Mouse (Mus musculus) limb, embryonic 14.5 days (tissue): ENCODE data around the gene Klhl36. TPM values are rescaled to one million over a fixed set of nuclear protein-coding genes. Genes with fewer than 3 reads are reported as not detected.

Experiments used
- ATAC-seq: fragments of 200-750 bp; cut with Nextera tagmentation; 2 replicates; pipeline ENCODE4 v1.8.0; 2017; ENCODE audit warnings: low read depth, moderate number of reproducible peaks, moderate TSS enrichment; ENCODE audit not compliant: low FRiP score
- DNase-seq: peaks from one replicate; pipeline ENCODE4 v3.0.0-alpha.2; 2015; ENCODE audit warnings: low spot score
- H3K27ac ChIP-seq: fragments of 300-500 bp; sonication (generic); replicated peaks from 2 replicates; pipeline ENCODE4 v1.5.1; 2014; ENCODE audit warnings: low read depth, mild to moderate bottlenecking, low read length, moderate library complexity, mixed read lengths
- H3K27me3 ChIP-seq: fragments of 300-500 bp; sonication (generic); 2 replicates; pipeline ENCODE4 v1.6.1; 2014; ENCODE audit warnings: low read length, mixed read lengths; ENCODE audit not compliant: control insufficient read depth, insufficient read depth
- H3K36me3 ChIP-seq: fragments of 300-500 bp; sonication (generic); 2 replicates; pipeline ENCODE4 v1.6.1; 2014; ENCODE audit warnings: mild to moderate bottlenecking, low read length, moderate library complexity, mixed read lengths; ENCODE audit not compliant: control insufficient read depth, insufficient read depth
- H3K4me1 ChIP-seq: fragments of 300-500 bp; sonication (generic); 2 replicates; pipeline ENCODE4 v1.6.1; 2014; ENCODE audit warnings: antibody characterized with exemption, low read length, mixed read lengths; ENCODE audit not compliant: control insufficient read depth, insufficient read depth
- H3K4me2 ChIP-seq: fragments of 300-500 bp; sonication (generic); replicated peaks from 2 replicates; pipeline ENCODE4 v1.6.1; 2014; ENCODE audit warnings: low read depth, mild to moderate bottlenecking, low read length, moderate library complexity; ENCODE audit not compliant: severe bottlenecking
- H3K4me3 ChIP-seq: fragments of 300-500 bp; sonication (generic); replicated peaks from 2 replicates; pipeline ENCODE4 v1.5.1; 2014; ENCODE audit warnings: low read length
- H3K9ac ChIP-seq: fragments of 300-500 bp; sonication (generic); 2 replicates; pipeline ENCODE4 v1.6.1; 2014; ENCODE audit warnings: mild to moderate bottlenecking, low read depth, low read length, moderate library complexity; ENCODE audit not compliant: severe bottlenecking
- H3K9me3 ChIP-seq: fragments of 300-500 bp; sonication (generic); 2 replicates; pipeline ENCODE4 v1.6.1; 2016; ENCODE audit warnings: low read length; ENCODE audit not compliant: control insufficient read depth
- POLR2A ChIP-seq: fragments of 200-500 bp; IDR thresholded peaks from 2 replicates; pipeline ENCODE4 v1.8.0; 2012; ENCODE audit warnings: inconsistent platforms, mild to moderate bottlenecking, moderate library complexity, borderline replicate concordance; ENCODE audit not compliant: insufficient read depth, insufficient read length; ENCODE audit errors: extremely low read depth
- WGBS: fragments of 180-500 bp; shearing (Covaris S2); extraction: QIAGEN DNeasy Blood & Tissue Kit; methylation state at CpG from one replicate; pipeline ENCODE4 v1.1.7; 2014; 5-methylcytosine and 5-hydroxymethylcytosine counted together
- polyA plus RNA-seq, 2 experiments: library from polyadenylated mRNA; depleted of rRNA in 1 of 2; stranded (reverse) in 1 of 2; unstranded in 1 of 2; fragments of >200 nt; fragmentation: Nextera tagmentation in 1 of 2; extraction: Ambion mirVana in 1 of 2; gene quantifications; 2 replicates each; pipeline versions ENCODE4 v1.2.1 to v1.2.3; 2012 to 2014

Klhl36 gene
- polyA plus RNA-seq, 2 experiments = 9.1 to 12.1 TPM

DNA sequence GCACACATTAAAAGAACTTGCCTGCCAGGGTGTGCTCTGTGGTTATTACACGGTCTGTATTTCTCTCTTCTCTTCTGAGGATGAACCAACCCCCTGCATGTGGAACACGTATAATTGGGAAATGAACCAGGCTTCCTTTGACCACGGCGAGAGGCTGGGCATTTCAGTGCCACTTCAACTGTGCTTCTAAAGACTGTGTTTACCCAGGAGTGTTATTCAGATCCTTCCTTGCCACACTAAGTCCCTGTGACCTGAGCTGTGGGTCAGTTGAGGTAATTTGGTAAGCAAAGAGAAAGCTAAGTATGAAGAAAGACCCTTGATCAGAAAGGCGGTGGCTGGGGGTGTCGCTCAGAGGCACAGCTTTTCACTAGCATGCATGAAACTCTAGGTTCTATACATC, 19.2 kb downstream of the Klhl36 start:
- 60% methylated on average over 6 of the region's 6 CpGs for WGBS
- no peak overlapping the region for H3K27ac ChIP-seq
- H3K36me3 ChIP-seq = peaks cover 5% of the 10 kb centered on the region; the same call in 1 of the 2 replicates
- no peaks in the 10 kb centered on the region for H3K27me3 ChIP-seq
- no peak for TF ChIP-seq POLR2A
- ATAC-seq = no peak
- DNase-seq = no peak
- H3K4me2 ChIP-seq = no peak overlapping the region
- no peaks in the 10 kb centered on the region for H3K4me1 ChIP-seq
- no peak overlapping the region for H3K4me3 ChIP-seq
- H3K9me3 ChIP-seq = no peaks in the 10 kb centered on the region
- no peak overlapping the region for H3K9ac ChIP-seq

- DNase-seq (no peak), ATAC-seq (no peak)
- H3K4me1 ChIP-seq = no peaks in the 10 kb centered on the region
- TF ChIP-seq POLR2A = no peak
- WGBS = 63% methylated on average over 8 of the region's 8 CpGs
- H3K4me2 ChIP-seq = no peak overlapping the region
- H3K36me3 ChIP-seq = peaks cover 3% of the 10 kb centered on the region; the same call in 1 of the 2 replicates
- no peak overlapping the region for H3K4me3 ChIP-seq
- H3K9me3 ChIP-seq = no peaks in the 10 kb centered on the region
- no peaks in the 10 kb centered on the region for H3K27me3 ChIP-seq
- no peak overlapping the region for H3K27ac ChIP-seq
- no peak overlapping the region for H3K9ac ChIP-seq
These were observed 19.9 kb downstream of the Klhl36 start for GRCm38 (mm10) chr8:119881917-119882316.

GRCm38 (mm10) chr8:119883281-119883680, 21.2 kb downstream of the Klhl36 start:
- H3K36me3 ChIP-seq = no peaks in the 10 kb centered on the region
- no peak overlapping the region for H3K9ac ChIP-seq
- H3K4me1 ChIP-seq = no peaks in the 10 kb centered on the region
- H3K4me3 ChIP-seq = no peak overlapping the region
- H3K27ac ChIP-seq = no peak overlapping the region
- no peaks in the 10 kb centered on the region for H3K9me3 ChIP-seq
- 90% methylated on average over 7 of the region's 7 CpGs for WGBS
- no peak for DNase-seq
- TF ChIP-seq POLR2A = no peak
- no peak overlapping the region for H3K4me2 ChIP-seq
- ATAC-seq = no peak
- H3K27me3 ChIP-seq = no peaks in the 10 kb centered on the region

- Histone ChIP-seq H3K9ac (no peak overlapping the region), H3K4me1 (no peaks in the 10 kb centered on the region), H3K27me3 (no peaks in the 10 kb centered on the region), H3K4me3 (no peak overlapping the region), H3K27ac (no peak overlapping the region), H3K9me3 (no peaks in the 10 kb centered on the region), H3K4me2 (no peak overlapping the region), H3K36me3 (no peaks in the 10 kb centered on the region)
- WGBS = 33% methylated on average over 3 of the region's 3 CpGs
- ATAC-seq (no peak), DNase-seq (peak; percentile 56)
- no peak for TF ChIP-seq POLR2A
These were observed 23.5 kb downstream of the Klhl36 start for GRCm38 (mm10) chr8:119885612-119886011.

- no peak overlapping the region for H3K4me3 ChIP-seq
- H3K4me2 ChIP-seq = no peak overlapping the region
- no peak overlapping the region for H3K9ac ChIP-seq
- H3K4me1 ChIP-seq = no peaks in the 10 kb centered on the region
- H3K27me3 ChIP-seq = no peaks in the 10 kb centered on the region
- WGBS = 94% methylated on average over 3 of the region's 3 CpGs
- DNase-seq (no peak), ATAC-seq (no peak)
- no peaks in the 10 kb centered on the region for H3K9me3 ChIP-seq
- H3K36me3 ChIP-seq = no peaks in the 10 kb centered on the region
- no peak overlapping the region for H3K27ac ChIP-seq
- TF ChIP-seq POLR2A = no peak
These were observed 25.1 kb downstream of the Klhl36 start for GRCm38 (mm10) chr8:119887130-119887529.

- no peak for TF ChIP-seq POLR2A
- Histone ChIP-seq H3K27ac (no peak overlapping the region), H3K9me3 (no peaks in the 10 kb centered on the region), H3K4me1 (no peaks in the 10 kb centered on the region), H3K9ac (no peak overlapping the region), H3K4me2 (no peak overlapping the region), H3K4me3 (no peak overlapping the region), H3K36me3 (no peaks in the 10 kb centered on the region), H3K27me3 (no peaks in the 10 kb centered on the region)
- ATAC-seq (no peak), DNase-seq (no peak)
- 53% methylated on average over 4 of the region's 4 CpGs for WGBS
These were observed 25.9 kb downstream of the Klhl36 start for GRCm38 (mm10) chr8:119888012-119888411.
